Mouse (Mus musculus): ENCODE measurements around the gene Adcy5. TPM values are rescaled to one million over a fixed set of nuclear protein-coding genes. Genes with fewer than 3 reads are reported as not detected.
A peak's percentile ranks its signal among the peaks of the same experiment; 100 is the strongest.

Adcy5 gene
- polyA plus RNA-seq, 1 experiment: not detected

- Histone ChIP-seq H3K27me3 (ENCODE audit: control insufficient read depth, insufficient read depth, insufficient read length) (no peaks in the 10 kb centered on the region), H3K79me2 (ENCODE audit: control insufficient read depth, insufficient read depth) (no peaks in the 10 kb centered on the region), H3K4me3 (no peak overlapping the region), H3ac (ENCODE audit: control insufficient read depth, insufficient read length) (no peak overlapping the region), H3K4me2 (ENCODE audit: low read depth) (no peak overlapping the region), H3K36me3 (ENCODE audit: control insufficient read depth, insufficient read depth) (peaks cover 5% of the 10 kb centered on the region)
- TF ChIP-seq MAX (IDR thresholded peaks at IDR 0.05; ENCODE audit: low read depth) (no peak), MYOD1 (IDR thresholded peaks at IDR 0.05; ENCODE audit: control insufficient read depth in 1 of 3, insufficient read length in 2 of 3, low read depth in 2 of 3) (no peak), REST (IDR thresholded peaks at IDR 0.05; ENCODE audit: insufficient read depth, insufficient read length) (no peak), SRF (IDR thresholded peaks at IDR 0.05; ENCODE audit: control insufficient read depth, insufficient read length, low read depth) (peak; percentile 81), E2F4 (IDR thresholded peaks at IDR 0.05; ENCODE audit: insufficient read depth) (no peak), MYOG (IDR thresholded peaks at IDR 0.05; ENCODE audit: control insufficient read depth in 1 of 3, insufficient read depth in 1 of 3, insufficient read length in 2 of 3, low read depth in 2 of 3) (no peak), POLR2AphosphoS2 (IDR thresholded peaks at IDR 0.05; ENCODE audit: insufficient read length, low read depth) (no peak)
These were observed 164.7 kb downstream of the Adcy5 start for GRCm38 (mm10) chr16:35319335-35319734.

- H3K4me2 ChIP-seq (ENCODE audit: low read depth): no peak overlapping the region
- no peaks in the 10 kb centered on the region for H3K79me2 ChIP-seq (ENCODE audit: control insufficient read depth, insufficient read depth)
These were observed 165.1 kb downstream of the Adcy5 start for GRCm38 (mm10) chr16:35319773-35320172.

GRCm38 (mm10) chr16:35330451-35330850, 175.8 kb downstream of the Adcy5 start:
- TF ChIP-seq POLR2AphosphoS2 (IDR thresholded peaks at IDR 0.05; ENCODE audit: insufficient read length, low read depth) (no peak), REST (IDR thresholded peaks at IDR 0.05; ENCODE audit: insufficient read depth, insufficient read length) (no peak), TCF12 (IDR thresholded peaks at IDR 0.05; ENCODE audit: insufficient read depth, poor library complexity, severe bottlenecking) (no peak), POLR2A (IDR thresholded peaks at IDR 0.05; ENCODE audit: insufficient read length, low read depth) (no peak), SRF (IDR thresholded peaks at IDR 0.05; ENCODE audit: control insufficient read depth, insufficient read length, low read depth) (no peak), MYOG (IDR thresholded peaks at IDR 0.05; ENCODE audit: control insufficient read depth in 1 of 3, insufficient read depth in 1 of 3, insufficient read length in 2 of 3, low read depth in 2 of 3) (no peak), MAX (IDR thresholded peaks at IDR 0.05; ENCODE audit: low read depth) (no peak), E2F4 (IDR thresholded peaks at IDR 0.05; ENCODE audit: insufficient read depth) (no peak), TCF3 (IDR thresholded peaks at IDR 0.05; ENCODE audit: insufficient read length, low read depth) (no peak)
- no peaks in the 10 kb centered on the region for H3K79me2 ChIP-seq (ENCODE audit: control insufficient read depth, insufficient read depth)
- H3ac ChIP-seq (ENCODE audit: control insufficient read depth, insufficient read length): no peak overlapping the region
- no peak overlapping the region for H3K4me2 ChIP-seq (ENCODE audit: low read depth)
- H3K36me3 ChIP-seq (ENCODE audit: control insufficient read depth, insufficient read depth): peaks cover 4% of the 10 kb centered on the region
- H3K27me3 ChIP-seq (ENCODE audit: control insufficient read depth, insufficient read depth, insufficient read length): no peaks in the 10 kb centered on the region
- H3K4me3 ChIP-seq: no peak overlapping the region

More at GRCm38 (mm10) chr16:35319773-35320172, 165.1 kb downstream of the Adcy5 start:
- H3K4me3 ChIP-seq: no peak overlapping the region
- H3ac ChIP-seq (ENCODE audit: control insufficient read depth, insufficient read length): no peak overlapping the region
- TF ChIP-seq POLR2A (IDR thresholded peaks at IDR 0.05; ENCODE audit: insufficient read length, low read depth): no peak
- no peak for TF ChIP-seq MAX (IDR thresholded peaks at IDR 0.05; ENCODE audit: low read depth)
- no peak for TF ChIP-seq MYOD1 (IDR thresholded peaks at IDR 0.05; ENCODE audit: control insufficient read depth in 1 of 3, insufficient read length in 2 of 3, low read depth in 2 of 3)
- TF ChIP-seq CEBPB (IDR thresholded peaks at IDR 0.05; ENCODE audit: insufficient read depth, poor library complexity, severe bottlenecking): no peak
- TF ChIP-seq TCF3 (IDR thresholded peaks at IDR 0.05; ENCODE audit: insufficient read length, low read depth): no peak
- TF ChIP-seq MYOG (IDR thresholded peaks at IDR 0.05; ENCODE audit: control insufficient read depth in 1 of 3, insufficient read depth in 1 of 3, insufficient read length in 2 of 3, low read depth in 2 of 3): no peak
- no peak for TF ChIP-seq E2F4 (IDR thresholded peaks at IDR 0.05; ENCODE audit: insufficient read depth)
- no peak for TF ChIP-seq REST (IDR thresholded peaks at IDR 0.05; ENCODE audit: insufficient read depth, insufficient read length)
- TF ChIP-seq SRF (IDR thresholded peaks at IDR 0.05; ENCODE audit: control insufficient read depth, insufficient read length, low read depth): no peak
- peaks cover 3% of the 10 kb centered on the region for H3K36me3 ChIP-seq (ENCODE audit: control insufficient read depth, insufficient read depth)
- no peaks in the 10 kb centered on the region for H3K27me3 ChIP-seq (ENCODE audit: control insufficient read depth, insufficient read depth, insufficient read length)

Other genes with a start within 250 kb of the Adcy5 start
- gene Hacd2, start 132.4 kb upstream of the Adcy5 start, polyA plus RNA-seq (2012; fragmentation: generic; extraction: Trizol): 36.1 TPM
- gene Sec22a, start 209.0 kb downstream of the Adcy5 start, polyA plus RNA-seq (2012; fragmentation: generic; extraction: Trizol): 7.7 TPM